Mouse (Mus musculus) liver, embryonic 14.5 days (tissue): ENCODE data around the gene Rassf8.

Experiments
- CTCF ChIP-seq: IDR thresholded peaks from 2 replicates; pipeline ENCODE4 v1.5.1; 2016; ENCODE audit warnings: antibody characterized with exemption, low read depth, control low read depth
- EP300 ChIP-seq: IDR thresholded peaks from 2 replicates; pipeline ENCODE4 v1.6.1; 2016; ENCODE audit warnings: antibody characterized with exemption, low read depth

- TF ChIP-seq EP300: no peak
- no peak for TF ChIP-seq CTCF
Measured at GRCm38 (mm10) chr6:145758685-145759084, 12.1 kb downstream of the Rassf8 start.
